Mouse (Mus musculus) heart, postnatal 0 days (tissue): ENCODE results near the gene Chd9. TPM values are rescaled to one million over a fixed set of nuclear protein-coding genes. Genes with fewer than 3 reads are reported as not detected.

Experiments
- ATAC-seq: fragments of 200-750 bp; cut with Nextera tagmentation; 2 replicates; pipeline ENCODE4 v1.8.0; 2017; ENCODE audit warnings: low read depth, moderate number of reproducible peaks, moderate library complexity; ENCODE audit not compliant: insufficient read depth
- DNase-seq: peaks from one replicate; pipeline ENCODE4 v3.0.0-alpha.2; 2016; ENCODE audit warnings: low spot score
- H3K27ac ChIP-seq: fragments of 300-500 bp; sonication (generic); 2 replicates; pipeline ENCODE4 v1.5.1; 2014; ENCODE audit warnings: low read depth, mild to moderate bottlenecking
- H3K27me3 ChIP-seq: fragments of 300-500 bp; sonication (generic); 2 replicates; pipeline ENCODE4 v1.6.1; 2014; ENCODE audit warnings: low read length, mixed read lengths; ENCODE audit not compliant: control insufficient read depth, insufficient read depth
- H3K36me3 ChIP-seq: fragments of 300-500 bp; sonication (generic); replicated peaks from 2 replicates; pipeline ENCODE4 v1.6.1; 2014; ENCODE audit warnings: low read length, mixed read lengths; ENCODE audit not compliant: control insufficient read depth, insufficient read depth
- H3K4me1 ChIP-seq: fragments of 300-500 bp; sonication (generic); 2 replicates; pipeline ENCODE4 v1.6.1; 2014; ENCODE audit warnings: antibody characterized with exemption; ENCODE audit not compliant: control insufficient read depth, insufficient read depth
- H3K4me2 ChIP-seq: fragments of 300-500 bp; sonication (generic); 2 replicates; pipeline ENCODE4 v1.6.1; 2014; ENCODE audit warnings: low read depth, mild to moderate bottlenecking, low read length, moderate library complexity
- H3K4me3 ChIP-seq: fragments of 300-500 bp; sonication (generic); 2 replicates; pipeline ENCODE4 v1.5.1; 2014; ENCODE audit warnings: low read depth, low read length
- H3K9ac ChIP-seq: fragments of 300-500 bp; sonication (generic); replicated peaks from 2 replicates; pipeline ENCODE4 v1.6.1; 2014; ENCODE audit warnings: low read depth, low read length, mixed read lengths
- H3K9me3 ChIP-seq: fragments of 300-500 bp; sonication (generic); replicated peaks from 2 replicates; pipeline ENCODE4 v1.6.1; 2016; ENCODE audit warnings: low read length; ENCODE audit not compliant: control insufficient read depth
- CTCF ChIP-seq: IDR thresholded peaks from 2 replicates; pipeline ENCODE4 v1.5.1; 2016; ENCODE audit warnings: antibody characterized with exemption, control low read depth, low read depth
- EP300 ChIP-seq: IDR thresholded peaks from 2 replicates; pipeline ENCODE4 v1.6.1; 2016; ENCODE audit warnings: antibody characterized with exemption, low read depth
- WGBS: fragments of 180-500 bp; shearing (Covaris S2); extraction: QIAGEN DNeasy Blood & Tissue Kit; methylation state at CpG from one replicate; pipeline ENCODE4 v1.1.7; 2014; 5-methylcytosine and 5-hydroxymethylcytosine counted together
- polyA plus RNA-seq: library from polyadenylated mRNA; unstranded; fragments of >200 nt; fragmentation: Nextera tagmentation; extraction: Ambion mirVana; gene quantifications from 2 replicates; pipeline ENCODE4 v1.2.1, GENCODE M21; 2015
- total RNA-seq: library from RNA; depleted of rRNA; stranded (reverse); fragments of >200 nt; gene quantifications from 2 replicates; pipeline ENCODE4 v1.2.3, GENCODE M21; 2014; ENCODE audit warnings: low replicate concordance

Chd9 gene
- total and polyA plus RNA-seq, 2 experiments from 2014 or later: 38.9 to 44.1 TPM

DNA sequence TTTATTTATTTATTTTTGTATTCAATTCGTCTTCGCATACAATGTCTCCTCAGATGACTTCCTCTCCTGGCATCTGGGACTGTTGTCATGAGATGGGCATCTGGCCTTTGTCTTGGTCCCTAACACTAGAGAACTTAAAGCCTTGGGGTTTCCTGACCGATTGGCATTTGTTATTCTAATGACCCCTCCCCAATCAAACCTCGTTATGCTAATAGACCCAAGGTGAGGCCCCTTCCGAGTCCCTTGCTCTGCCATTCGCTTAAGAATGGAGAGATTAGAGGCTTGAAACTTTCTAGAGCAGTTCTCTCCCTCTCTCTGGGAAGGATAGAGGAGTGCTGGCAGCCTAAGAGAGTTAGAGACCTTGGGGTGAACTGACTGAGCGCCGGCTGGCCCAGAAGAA, 23.4 kb downstream of the Chd9 start:
- Histone ChIP-seq H3K4me3 (no peak overlapping the region), H3K27ac (no peak overlapping the region), H3K36me3 (no peaks in the 10 kb centered on the region), H3K9ac (no peak overlapping the region), H3K4me2 (no peak overlapping the region), H3K27me3 (no peaks in the 10 kb centered on the region), H3K4me1 (peaks cover 11% of the 10 kb centered on the region; the same call in 1 of the 2 replicates), H3K9me3 (no peaks in the 10 kb centered on the region)
- TF ChIP-seq EP300: no peak
- TF ChIP-seq CTCF: no peak
- no peak for ATAC-seq
- 56% methylated on average over 8 of the region's 8 CpGs for WGBS
- no peak for DNase-seq

DNA sequence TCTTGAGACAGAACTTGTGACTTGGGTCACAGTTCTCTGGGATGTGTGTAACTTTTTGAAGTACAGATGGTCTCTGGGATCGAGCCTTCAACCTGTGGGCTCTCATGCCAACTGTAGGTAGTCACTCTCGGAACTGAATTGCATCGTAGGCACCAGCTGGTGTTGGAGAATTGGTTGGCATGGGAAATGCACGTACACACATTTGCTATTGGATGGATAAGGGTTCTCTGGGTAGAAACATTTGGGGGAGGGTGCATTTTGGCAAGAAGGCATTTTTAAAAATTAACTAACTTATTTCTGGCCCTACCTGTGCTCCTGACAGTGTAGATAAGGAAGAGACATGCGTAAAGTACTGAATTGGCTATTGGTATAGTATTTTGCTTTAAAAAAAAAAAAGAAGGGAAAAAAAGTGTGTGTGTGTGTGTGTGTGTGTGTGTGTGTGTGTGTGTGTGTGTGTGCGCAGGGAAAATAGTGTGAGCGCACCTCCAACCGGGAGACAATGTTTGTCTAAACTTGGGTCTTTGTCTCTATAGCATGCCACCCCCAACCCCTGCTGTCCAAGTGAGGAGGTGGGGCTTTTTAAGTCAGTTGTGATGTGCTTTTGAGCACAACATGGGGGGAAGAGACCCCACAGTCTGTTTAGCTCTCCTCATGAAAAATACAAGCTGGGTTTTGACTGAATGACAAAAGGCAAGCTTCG, 26.0 kb downstream of the Chd9 start:
- WGBS: 72% methylated on average over 9 of the region's 9 CpGs
- Histone ChIP-seq H3K36me3 (no peaks in the 10 kb centered on the region), H3K9ac (no peak overlapping the region), H3K4me1 (peaks cover 11% of the 10 kb centered on the region; the same call in 1 of the 2 replicates), H3K4me3 (no peak overlapping the region), H3K27ac (peak overlapping the region; percentile 33), H3K27me3 (no peaks in the 10 kb centered on the region), H3K4me2 (peak overlapping the region; percentile 26), H3K9me3 (no peaks in the 10 kb centered on the region)
- ATAC-seq: no peak
- DNase-seq: no peak
- no peak for TF ChIP-seq EP300
- TF ChIP-seq CTCF: no peak

DNA sequence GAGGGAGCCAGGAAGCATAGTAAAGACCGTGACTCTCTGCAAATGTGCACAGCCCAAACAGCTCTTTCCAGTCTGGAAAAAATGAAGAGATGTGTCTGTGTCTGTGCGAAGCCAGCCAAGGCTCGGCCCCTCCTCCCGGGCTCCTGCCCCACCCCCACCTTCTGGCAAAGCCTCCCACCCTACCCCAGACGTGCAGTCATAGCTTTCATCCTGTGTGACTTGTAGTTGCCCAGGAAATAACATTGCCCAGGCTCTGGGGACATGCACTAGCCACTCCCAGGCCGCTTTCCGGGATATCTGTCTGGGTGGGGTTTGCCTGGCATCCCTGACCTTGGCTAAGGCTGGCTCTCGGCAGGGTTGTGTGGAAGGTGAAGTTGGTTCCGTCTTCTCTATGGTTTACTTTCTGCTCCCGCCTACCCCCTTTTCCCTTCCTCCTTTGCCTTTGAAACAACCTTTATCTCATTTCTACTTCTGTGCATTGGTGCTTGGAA, 26.6 kb downstream of the Chd9 start:
- no peak overlapping the region for H3K4me3 ChIP-seq
- H3K4me2 ChIP-seq: peak overlapping the region; percentile 26
- no peaks in the 10 kb centered on the region for H3K9me3 ChIP-seq
- 10% methylated on average over 10 of the region's 10 CpGs for WGBS
- H3K4me1 ChIP-seq: peaks cover 11% of the 10 kb centered on the region; the same call in 1 of the 2 replicates
- ATAC-seq (peak; percentile 84), DNase-seq (peak; percentile 33)
- H3K9ac ChIP-seq: no peak overlapping the region
- H3K36me3 ChIP-seq: no peaks in the 10 kb centered on the region
- H3K27me3 ChIP-seq: no peaks in the 10 kb centered on the region
- no peak for TF ChIP-seq CTCF
- no peak for TF ChIP-seq EP300
- peak overlapping the region; percentile 53 for H3K27ac ChIP-seq

DNA sequence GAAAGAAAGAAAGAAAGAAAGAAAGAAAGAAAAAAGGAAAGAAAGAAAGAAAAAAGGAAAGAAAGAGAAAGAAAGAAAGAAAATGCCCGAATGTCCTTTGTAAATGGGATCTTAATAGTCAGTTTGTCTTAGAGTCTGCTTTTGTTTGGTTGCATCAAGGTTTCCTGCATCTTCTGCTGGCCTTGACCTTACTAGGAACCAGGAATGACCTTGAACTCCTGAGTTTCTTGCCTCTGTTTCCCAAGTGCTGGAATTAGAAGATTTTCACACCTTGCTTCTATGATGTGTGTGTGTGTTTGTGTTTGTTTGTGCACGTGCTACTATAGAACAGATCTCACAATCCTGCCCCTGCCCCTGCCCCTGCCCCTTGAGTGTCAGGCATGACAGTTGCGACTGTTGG, 28.0 kb downstream of the Chd9 start:
- H3K4me3 ChIP-seq: no peak overlapping the region
- DNase-seq: no peak
- no peak overlapping the region for H3K4me2 ChIP-seq
- H3K36me3 ChIP-seq: no peaks in the 10 kb centered on the region
- H3K27ac ChIP-seq: no peak overlapping the region
- no peaks in the 10 kb centered on the region for H3K27me3 ChIP-seq
- H3K9ac ChIP-seq: no peak overlapping the region
- ATAC-seq: no peak
- 91% methylated on average over 3 of the region's 3 CpGs for WGBS
- TF ChIP-seq CTCF: no peak
- no peak for TF ChIP-seq EP300
- H3K4me1 ChIP-seq: peaks cover 12% of the 10 kb centered on the region
- H3K9me3 ChIP-seq: no peaks in the 10 kb centered on the region

DNA sequence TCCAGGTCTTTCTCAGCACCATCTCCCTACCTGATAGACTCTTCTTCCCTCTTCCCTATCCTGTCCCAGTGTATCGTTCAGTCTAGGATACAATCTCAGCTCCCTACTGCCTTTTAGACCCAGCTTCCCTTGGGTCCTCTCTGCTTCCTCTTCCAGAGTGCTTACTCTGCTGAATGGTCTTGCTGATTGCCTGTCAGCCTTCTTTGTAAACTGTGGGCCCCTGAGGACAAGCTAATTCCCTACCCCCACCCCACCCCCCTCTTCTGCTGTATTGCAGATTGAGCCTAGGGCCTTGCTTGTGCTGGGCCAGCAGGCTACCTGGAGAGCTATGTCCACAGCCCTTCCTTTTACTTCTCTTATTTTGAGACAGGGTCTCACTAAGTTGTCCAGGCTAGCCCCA, 28.8 kb downstream of the Chd9 start:
- H3K4me1 ChIP-seq: peaks cover 20% of the 10 kb centered on the region
- DNase-seq (no peak), ATAC-seq (no peak)
- no peak overlapping the region for H3K4me3 ChIP-seq
- 0 out of 2 replicates have a peak overlapping the region, but pooled peaks have one; percentile 30 for H3K27ac ChIP-seq
- TF ChIP-seq CTCF (no peak), EP300 (no peak)
- WGBS: 63% methylated on average over 1 of the region's 1 CpGs
- no peaks in the 10 kb centered on the region for H3K9me3 ChIP-seq
- H3K27me3 ChIP-seq: no peaks in the 10 kb centered on the region
- H3K36me3 ChIP-seq: no peaks in the 10 kb centered on the region
- no peak overlapping the region for H3K9ac ChIP-seq
- H3K4me2 ChIP-seq: no peak overlapping the region
